Mouse (Mus musculus): Measurements from ENCODE around the gene Foxo3.

DNA sequence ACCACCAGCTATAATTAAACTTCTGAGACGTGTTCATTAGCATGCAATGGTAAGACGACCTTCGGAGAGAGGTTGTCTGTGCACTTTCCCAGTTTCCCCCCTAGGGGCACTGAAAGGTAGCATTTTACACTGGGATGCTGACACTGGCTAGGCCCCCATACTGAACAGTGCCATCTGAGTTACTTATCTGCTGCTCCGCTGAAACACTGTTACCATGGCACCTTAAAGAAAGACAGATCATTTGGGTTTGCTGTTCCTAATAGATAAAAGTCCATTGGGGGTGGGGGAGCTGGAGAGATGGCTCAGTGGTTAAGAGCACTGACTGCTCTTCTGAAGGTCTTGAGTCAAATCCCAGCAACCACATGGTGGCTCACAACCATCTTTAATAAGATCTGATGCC, 20.0 kb upstream of the Foxo3 start:
- TF ChIP-seq CHD1 (IDR thresholded peaks at IDR 0.05; ENCODE audit: low read depth, low read length) (no peak), POLR2A (IDR thresholded peaks at IDR 0.05; ENCODE audit: low read depth, low read length) (no peak), CTCF (conservative IDR thresholded peaks at IDR 0.05 in 1 of 2, IDR thresholded peaks at IDR 0.05 in 1 of 2; ENCODE audit: low read depth in 2 of 2, low read length in 2 of 2) (peak in 1 of 2 experiments; percentile 30; a peak in 2 of 4 replicates), ZNF384 (IDR thresholded peaks at IDR 0.05; ENCODE audit: low read depth, low read length) (no peak), SIN3A (IDR thresholded peaks at IDR 0.05; ENCODE audit: low read length) (no peak), CHD2 (IDR thresholded peaks at IDR 0.05; ENCODE audit: low read length) (no peak)
